Comparison of ENCODE assay signal across 11 mouse cellular contexts in the genomic region with DNA sequence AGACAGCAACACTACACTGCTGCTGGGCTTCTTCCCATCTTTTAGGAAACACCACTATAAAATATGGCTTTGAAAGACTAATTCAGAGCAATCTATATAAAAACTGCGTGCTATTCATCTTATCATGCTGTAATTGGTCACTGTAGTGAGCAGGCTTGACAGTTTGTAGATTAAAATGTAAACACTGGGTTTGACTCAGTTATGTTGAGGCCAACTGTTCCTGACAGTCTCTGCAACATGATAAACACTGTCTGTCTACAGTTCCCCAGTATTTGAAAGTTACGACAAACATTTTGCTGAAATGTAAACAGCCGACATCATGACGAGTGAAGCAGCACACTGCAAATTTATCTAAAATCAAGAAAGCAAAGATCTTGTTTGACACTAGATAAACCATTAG.
"Had no signal": no experiment of that assay in that cellular context is flagged by ENCODE, and none has a peak within 500 bp of the region (broad histone marks: within the 10 kb centered on the region; RNA-seq: fewer than 3 reads in every experiment).

No protein-coding gene starts in this region.

- H3K9ac ChIP-seq: limb, embryonic 12.5 days; liver, embryonic 13.5 days; liver, postnatal 0 days; midbrain, embryonic 13.5 days had no signal

- H3K36me3 ChIP-seq: limb, embryonic 12.5 days; liver, embryonic 13.5 days; midbrain, embryonic 13.5 days had no signal

- H3K27ac ChIP-seq: layer of hippocampus, adult 2 months; limb, embryonic 12.5 days; liver, embryonic 13.5 days; midbrain, embryonic 13.5 days had no signal

- H3K4me1 ChIP-seq: limb, embryonic 12.5 days; liver, embryonic 13.5 days; midbrain, embryonic 13.5 days had no signal

- H3K4me3 ChIP-seq: layer of hippocampus, adult 2 months; limb, embryonic 12.5 days; liver, embryonic 13.5 days; midbrain, embryonic 13.5 days had no signal

- H3K4me2 ChIP-seq: limb, embryonic 12.5 days; liver, embryonic 13.5 days; midbrain, embryonic 13.5 days had no signal

- H3K9me3 ChIP-seq: limb, embryonic 12.5 days; liver, embryonic 13.5 days; midbrain, embryonic 13.5 days had no signal

- ATAC-seq: liver, postnatal 0 days; midbrain, embryonic 13.5 days had no signal

- H3K27me3 ChIP-seq: limb, embryonic 12.5 days; liver, embryonic 13.5 days; midbrain, embryonic 13.5 days had no signal

- DNase-seq: kidney, postnatal 10 days; kidney, postnatal 4 days; liver; liver, embryonic 13.5 days; liver, postnatal 0 days; lung, postnatal 36 days; right cerebral cortex, postnatal 14 days; thymus, postnatal 4 days had no signal
